Mouse (Mus musculus) cerebellum, postnatal 10 days (tissue): ENCODE results near the gene Sema6d.

Source experiments
- DNase-seq, 2 experiments: peaks; one replicate each; pipeline ENCODE4 v3.0.0; 2021; ENCODE audit warnings: mixed read lengths in 2 of 2

The Sema6d gene

GRCm38 (mm10) chr2:124563759-124564158 lies 474.0 kb downstream of the Sema6d start:
- DNase-seq: peak; percentile 55 to 58

- DNase-seq: no peak
Observed at GRCm38 (mm10) chr2:124573734-124574133, 484.0 kb downstream of the Sema6d start.

GRCm38 (mm10) chr2:124576053-124576452 lies 486.3 kb downstream of the Sema6d start:
- DNase-seq: no peak

GRCm38 (mm10) chr2:124583561-124583960 lies 493.8 kb downstream of the Sema6d start:
- DNase-seq: no peak

GRCm38 (mm10) chr2:124592750-124593149 lies 503.0 kb downstream of the Sema6d start:
- no peak for DNase-seq

- DNase-seq: no peak
Observed at GRCm38 (mm10) chr2:124599014-124599413, 509.2 kb downstream of the Sema6d start.

- DNase-seq: no peak
Observed at GRCm38 (mm10) chr2:124601702-124602378, 512.1 kb downstream of the Sema6d start.

GRCm38 (mm10) chr2:124602379-124602913 lies 512.7 kb downstream of the Sema6d start:
- peak; percentile 21 to 35 for DNase-seq

GRCm38 (mm10) chr2:124605341-124605740 lies 515.6 kb downstream of the Sema6d start:
- DNase-seq: peak; percentile 55 to 63

GRCm38 (mm10) chr2:124607986-124608385 lies 518.2 kb downstream of the Sema6d start:
- no peak for DNase-seq

GRCm38 (mm10) chr2:124608546-124608945 lies 518.8 kb downstream of the Sema6d start:
- peak in 1 of 2 experiments; percentile 45 for DNase-seq

- no peak for DNase-seq
Observed at GRCm38 (mm10) chr2:124609014-124609413, 519.2 kb downstream of the Sema6d start.

GRCm38 (mm10) chr2:124609711-124610585 lies 520.2 kb downstream of the Sema6d start:
- peak; percentile 78 to 85 for DNase-seq

GRCm38 (mm10) chr2:124610586-124611105 lies 520.9 kb downstream of the Sema6d start:
- DNase-seq: peak in 1 of 2 experiments; percentile 76

- DNase-seq: peak in 1 of 2 experiments; percentile 27
Observed at GRCm38 (mm10) chr2:124611226-124611625, 521.5 kb downstream of the Sema6d start.

- DNase-seq: peak; percentile 89 to 92
Observed at GRCm38 (mm10) chr2:124612276-124612675, 522.5 kb downstream of the Sema6d start.

GRCm38 (mm10) chr2:124612727-124613510 lies 523.1 kb downstream of the Sema6d start:
- DNase-seq: no peak

- peak in 1 of 2 experiments; percentile 23 for DNase-seq
Observed at GRCm38 (mm10) chr2:124613671-124614210, 524.0 kb downstream of the Sema6d start.

GRCm38 (mm10) chr2:124616746-124617145 lies 527.0 kb downstream of the Sema6d start:
- DNase-seq: no peak

GRCm38 (mm10) chr2:124617440-124617839 lies 527.7 kb downstream of the Sema6d start:
- DNase-seq: peak in 1 of 2 experiments; percentile 35

GRCm38 (mm10) chr2:124618091-124618490 lies 528.3 kb downstream of the Sema6d start:
- peak in 1 of 2 experiments; percentile 26 for DNase-seq
